Mouse (Mus musculus) erythroblast, embryonic 14.5 days (primary cell): ENCODE measurements around the gene Fbxw11.

Experiments
- GATA1 ChIP-seq: IDR thresholded peaks from 2 replicates; pipeline ENCODE4 v1.6.1; 2012; ENCODE audit warnings: low read length, inconsistent platforms, mixed read lengths
- TAL1 ChIP-seq: IDR thresholded peaks from 3 replicates; pipeline ENCODE4 v1.6.1; 2012; ENCODE audit warnings: low read length, inconsistent platforms, mixed read lengths

- no peak for TF ChIP-seq GATA1
- no peak for TF ChIP-seq TAL1
Measured at GRCm38 (mm10) chr11:32696446-32697090, 54.0 kb downstream of the Fbxw11 start.
